Mouse (Mus musculus) liver, postnatal 0 days (tissue): ENCODE data around the gene Gfm2. TPM values are rescaled to one million over a fixed set of nuclear protein-coding genes. Genes with fewer than 3 reads are reported as not detected.
A peak's percentile ranks its signal among the peaks of the same experiment; 100 is the strongest.
"Not testable (repeated sequence)": the region's sequence is repeated elsewhere in the genome, so short reads cannot be mapped to it uniquely, and the experiment has no call there.

Source experiments
- ATAC-seq: fragments of 200-750 bp; cut with Nextera tagmentation; 2 replicates; pipeline ENCODE4 v1.8.0; 2017; ENCODE audit warnings: mild to moderate bottlenecking, moderate library complexity
- DNase-seq: peaks from one replicate; pipeline ENCODE4 v3.0.0-alpha.2; 2016
- H3K27ac ChIP-seq: fragments of 300-500 bp; sonication (generic); 2 replicates; pipeline ENCODE4 v1.5.1; 2014; ENCODE audit warnings: antibody characterized with exemption, moderate library complexity, mild to moderate bottlenecking, low read depth
- H3K27me3 ChIP-seq: fragments of 300-500 bp; sonication (generic); 2 replicates; pipeline ENCODE4 v1.6.1; 2014; ENCODE audit warnings: low read length, control low read depth, mixed read lengths; ENCODE audit not compliant: insufficient read depth
- H3K36me3 ChIP-seq: fragments of 300-500 bp; sonication (generic); replicated peaks from 2 replicates; pipeline ENCODE4 v1.6.1; 2014; ENCODE audit warnings: mild to moderate bottlenecking, control low read depth, low read length, moderate library complexity, mixed read lengths; ENCODE audit not compliant: insufficient read depth
- H3K4me1 ChIP-seq: fragments of 300-500 bp; sonication (generic); 2 replicates; pipeline ENCODE4 v1.6.1; 2014; ENCODE audit warnings: antibody characterized with exemption, mild to moderate bottlenecking, control low read depth; ENCODE audit not compliant: insufficient read depth
- H3K4me2 ChIP-seq: fragments of 300-500 bp; sonication (generic); 2 replicates; pipeline ENCODE4 v1.6.1; 2014; ENCODE audit warnings: low read depth, mild to moderate bottlenecking, low read length, moderate library complexity, mixed read lengths
- H3K4me3 ChIP-seq: fragments of 300-500 bp; sonication (generic); 2 replicates; pipeline ENCODE4 v1.5.1; 2014; ENCODE audit warnings: low read depth, low read length
- H3K9ac ChIP-seq: fragments of 300-500 bp; sonication (generic); replicated peaks from 2 replicates; pipeline ENCODE4 v1.6.1; 2014; ENCODE audit warnings: mild to moderate bottlenecking, moderate library complexity
- H3K9me3 ChIP-seq: fragments of 300-500 bp; sonication (generic); 2 replicates; pipeline ENCODE4 v1.6.1; 2016; ENCODE audit warnings: mild to moderate bottlenecking, control low read depth, low read length, mixed read lengths
- CTCF ChIP-seq: sonication (generic); IDR thresholded peaks from 2 replicates; pipeline ENCODE4 v1.5.1; 2016; ENCODE audit warnings: antibody characterized with exemption, low read depth
- EP300 ChIP-seq: IDR thresholded peaks from 2 replicates; pipeline ENCODE4 v1.6.1; 2016; ENCODE audit warnings: antibody characterized with exemption, low read depth, mild to moderate bottlenecking
- WGBS: fragments of 180-500 bp; shearing (Covaris S2); extraction: QIAGEN DNeasy Blood & Tissue Kit; methylation state at CpG from one replicate; pipeline ENCODE4 v1.1.7; 2014; ENCODE audit not compliant: insufficient replicate concordance; 5-methylcytosine and 5-hydroxymethylcytosine counted together
- polyA plus RNA-seq: library from polyadenylated mRNA; unstranded; fragments of >200 nt; fragmentation: Nextera tagmentation; extraction: Ambion mirVana; gene quantifications from 2 replicates; pipeline ENCODE4 v1.2.1, GENCODE M21; 2015

Gene Gfm2
- polyA plus RNA-seq, 1 experiment from 2014 or later: 11.0 TPM

DNA sequence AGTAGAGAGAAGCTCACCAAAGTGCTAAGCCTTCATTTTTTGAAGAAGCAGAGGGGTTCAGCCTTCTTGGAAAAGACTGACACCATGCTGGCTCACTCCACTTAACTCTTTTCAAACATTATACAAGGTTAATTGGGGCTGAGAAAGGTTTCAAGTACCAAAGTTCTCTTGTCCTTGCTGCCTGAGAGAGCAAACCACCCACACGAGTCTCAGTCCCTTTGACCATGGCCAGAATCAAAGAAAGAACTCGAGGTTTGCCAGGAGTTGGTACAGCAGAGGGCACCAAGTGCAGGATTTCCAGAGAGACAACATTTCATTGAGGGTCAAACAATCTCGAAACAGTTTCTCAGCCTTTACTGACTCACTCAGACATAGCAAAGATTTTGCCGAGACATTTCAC lies 28.7 kb upstream of the Gfm2 start:
- Histone ChIP-seq H3K27ac (no peak overlapping the region), H3K9ac (no peak overlapping the region), H3K36me3 (no peaks in the 10 kb centered on the region), H3K27me3 (no peaks in the 10 kb centered on the region), H3K9me3 (no peaks in the 10 kb centered on the region), H3K4me2 (no peak overlapping the region), H3K4me1 (no peaks in the 10 kb centered on the region), H3K4me3 (no peak overlapping the region)
- TF ChIP-seq CTCF (no peak), EP300 (no peak)
- 75% methylated on average over 4 of the region's 4 CpGs for WGBS
- ATAC-seq (no peak), DNase-seq (no peak)

DNA sequence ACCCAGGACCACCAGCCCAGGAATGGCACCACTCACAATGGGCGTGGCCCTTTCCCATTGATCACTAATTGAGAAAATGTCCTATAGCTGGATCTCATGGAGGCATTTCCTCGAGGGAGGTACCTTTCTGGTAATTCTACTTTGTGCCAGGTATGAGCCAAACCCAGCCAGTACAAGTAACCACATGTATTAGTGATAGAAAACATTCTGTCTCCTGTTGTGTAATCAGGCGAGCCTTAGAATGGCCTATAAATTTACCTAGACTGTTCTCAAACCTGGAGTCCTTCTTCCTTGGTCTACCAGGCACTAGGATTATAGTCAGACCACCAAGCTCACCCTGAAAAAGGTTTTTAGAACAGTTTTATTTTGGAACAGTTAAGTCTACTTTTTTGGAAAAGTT lies 16.4 kb upstream of the Gfm2 start:
- H3K4me2 ChIP-seq: no peak overlapping the region
- H3K36me3 ChIP-seq: no peaks in the 10 kb centered on the region
- H3K9me3 ChIP-seq: no peaks in the 10 kb centered on the region
- H3K9ac ChIP-seq: no peak overlapping the region
- 72% methylated on average over 3 of the region's 3 CpGs for WGBS
- H3K27me3 ChIP-seq: no peaks in the 10 kb centered on the region
- no peaks in the 10 kb centered on the region for H3K4me1 ChIP-seq
- no peak for TF ChIP-seq EP300
- TF ChIP-seq CTCF: no peak
- no peak overlapping the region for H3K4me3 ChIP-seq
- ATAC-seq: no peak
- no peak overlapping the region for H3K27ac ChIP-seq
- no peak for DNase-seq

DNA sequence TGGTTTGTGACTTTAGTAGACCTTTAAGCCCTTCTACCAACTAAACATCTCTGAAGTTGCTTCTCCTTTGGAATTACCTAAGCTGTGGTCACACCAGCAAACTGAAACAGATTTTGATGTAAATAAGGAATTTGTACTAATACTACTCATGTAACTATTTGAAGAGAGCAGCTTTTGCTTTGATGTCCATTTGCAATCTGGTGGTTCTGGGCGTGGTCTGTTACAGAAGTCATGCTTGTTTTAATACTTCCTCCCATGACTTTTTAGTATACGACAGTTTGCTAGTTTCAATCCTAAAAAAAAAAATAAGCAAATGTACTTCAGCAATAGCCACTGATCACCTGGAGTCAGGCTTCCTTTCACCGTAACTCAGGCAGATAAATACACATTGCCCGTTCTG lies 8.1 kb upstream of the Gfm2 start:
- DNase-seq, ATAC-seq, H3K9ac ChIP-seq, H3K4me3 ChIP-seq, H3K4me1 ChIP-seq, H3K9me3 ChIP-seq, H3K27me3 ChIP-seq, H3K27ac ChIP-seq, H3K4me2 ChIP-seq: not testable (repeated sequence)
- peaks cover 20% of the 10 kb centered on the region for H3K36me3 ChIP-seq
- WGBS: 78% methylated on average over 2 of the region's 4 CpGs

DNA sequence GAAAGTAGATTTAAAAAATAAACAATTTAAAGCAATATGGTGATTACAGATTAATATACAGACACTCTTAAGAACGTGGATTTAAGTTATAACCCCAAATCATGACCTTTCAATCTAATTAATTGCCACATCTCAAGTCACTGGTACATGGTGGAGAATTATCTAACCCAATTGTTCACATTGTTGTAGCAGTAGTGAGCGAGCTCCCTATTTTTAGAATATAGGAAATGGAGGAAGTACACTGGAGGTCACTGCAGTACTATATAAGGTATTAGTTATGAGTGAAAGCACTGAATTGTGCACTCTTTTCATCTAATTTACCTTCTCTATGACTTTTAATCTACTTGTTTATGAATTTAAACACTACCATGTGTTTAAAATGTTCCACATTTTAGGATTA lies 7.3 kb upstream of the Gfm2 start:
- not testable (repeated sequence) for H3K9me3 ChIP-seq, H3K27ac ChIP-seq, H3K4me1 ChIP-seq, H3K4me3 ChIP-seq, H3K9ac ChIP-seq, H3K4me2 ChIP-seq, DNase-seq, H3K27me3 ChIP-seq, ATAC-seq
- WGBS: no CpG with 5 or more reads among the region's 2 CpGs
- peaks cover 23% of the 10 kb centered on the region for H3K36me3 ChIP-seq

DNA sequence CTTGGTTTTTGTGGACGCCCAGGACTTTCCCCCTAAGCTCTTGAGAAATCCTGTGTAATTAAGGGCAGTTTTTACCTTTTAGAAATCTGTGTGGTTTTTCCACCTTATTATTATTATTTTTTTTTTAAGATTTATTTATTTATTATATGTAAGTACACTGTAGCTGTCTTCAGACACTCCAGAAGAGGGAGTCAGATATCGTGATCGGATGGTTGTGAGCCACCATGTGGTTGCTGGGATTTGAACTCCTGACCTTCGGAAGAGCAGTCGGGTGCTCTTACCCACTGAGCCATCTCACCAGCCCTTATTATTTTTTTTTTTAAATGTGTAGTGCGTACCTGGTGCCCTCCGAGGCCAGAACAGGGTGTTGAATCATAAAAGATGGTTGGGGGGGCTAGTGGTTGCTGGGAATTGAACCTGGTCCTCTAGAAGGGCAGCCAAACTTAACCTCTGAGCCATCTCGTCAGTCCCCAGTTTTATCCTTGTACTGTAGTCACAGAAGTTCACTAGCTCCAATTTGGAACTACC lies 731 bp downstream of the Gfm2 start:
- Histone ChIP-seq H3K9ac (peak overlapping the region; percentile 95), H3K27ac (peak overlapping the region; percentile 96), H3K36me3 (peaks cover 15% of the 10 kb centered on the region), H3K4me3 (peak overlapping the region; percentile 96), H3K4me2 (peak overlapping the region; percentile 65)
- 24% methylated on average over 8 of the region's 8 CpGs for WGBS
- H3K4me1 ChIP-seq, ATAC-seq, DNase-seq, H3K9me3 ChIP-seq, H3K27me3 ChIP-seq: not testable (repeated sequence)

DNA sequence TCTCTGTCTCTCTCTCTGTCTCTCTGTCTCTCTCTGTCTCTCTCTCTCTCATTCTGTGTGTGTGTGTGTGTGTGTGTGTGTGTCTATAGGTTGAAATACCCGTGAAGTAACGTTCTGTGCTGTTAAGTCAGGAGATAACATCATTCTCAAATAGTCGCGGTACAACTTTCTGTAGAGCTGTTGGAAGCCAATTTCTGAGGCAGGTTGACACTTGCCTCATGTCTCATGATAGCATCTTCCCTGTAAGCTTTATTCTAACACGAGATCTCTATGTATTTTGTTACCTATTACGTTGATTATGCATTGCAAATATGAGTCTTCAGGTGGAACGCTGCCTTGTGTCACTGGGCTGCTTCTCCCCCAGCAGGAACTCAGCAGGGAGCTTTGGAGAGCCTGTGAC lies 4.6 kb downstream of the Gfm2 start:
- 89% methylated on average over 7 of the region's 7 CpGs for WGBS
- ATAC-seq: no peak
- TF ChIP-seq CTCF (no peak), EP300 (no peak)
- Histone ChIP-seq H3K27me3 (no peaks in the 10 kb centered on the region), H3K36me3 (peaks cover 26% of the 10 kb centered on the region), H3K4me2 (no peak overlapping the region), H3K4me1 (peaks cover 6% of the 10 kb centered on the region), H3K9ac (no peak overlapping the region), H3K9me3 (no peaks in the 10 kb centered on the region), H3K27ac (no peak overlapping the region), H3K4me3 (no peak overlapping the region)
- no peak for DNase-seq

DNA sequence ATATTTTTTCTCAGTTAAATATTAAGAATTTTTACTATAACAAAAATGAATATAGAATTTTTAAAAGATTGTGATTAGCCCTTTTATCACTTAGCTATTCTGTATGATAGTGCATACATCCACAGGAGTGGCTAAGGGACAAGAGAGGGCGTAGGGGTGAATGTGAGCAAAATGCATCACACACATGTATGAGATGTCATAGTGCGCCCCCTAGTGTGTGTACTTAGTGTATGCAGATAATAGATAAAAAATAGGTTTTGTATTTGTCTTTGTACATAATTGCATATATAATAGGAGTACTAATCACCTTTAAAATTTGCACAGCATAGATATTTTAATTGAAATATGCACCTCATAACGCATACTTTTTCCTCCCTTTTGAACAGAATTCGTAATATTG lies 8.1 kb downstream of the Gfm2 start:
- Histone ChIP-seq H3K9me3 (no peaks in the 10 kb centered on the region), H3K9ac (no peak overlapping the region), H3K4me3 (no peak overlapping the region), H3K27ac (no peak overlapping the region), H3K4me1 (no peaks in the 10 kb centered on the region), H3K27me3 (no peaks in the 10 kb centered on the region), H3K4me2 (no peak overlapping the region), H3K36me3 (peaks cover 47% of the 10 kb centered on the region)
- DNase-seq (peak; percentile 47), ATAC-seq (no peak)
- WGBS: 53% methylated on average over 4 of the region's 4 CpGs
- TF ChIP-seq EP300 (no peak), CTCF (peak; percentile 79)
